Mouse (Mus musculus): ENCODE measurements at regions not wholly inside any gene's neighbourhood (a gene's known extent, or its start where the extent isn't known, plus 50 kb on each side); places are given as distances from the start of the nearest gene placed in this dataset.

GRCm38 (mm10) chr14:79856245-79856644 is 85.1 kb upstream of the Pcdh8 start:
- no peak for DNase-seq (ENCODE audit: low spot score)

DNA sequence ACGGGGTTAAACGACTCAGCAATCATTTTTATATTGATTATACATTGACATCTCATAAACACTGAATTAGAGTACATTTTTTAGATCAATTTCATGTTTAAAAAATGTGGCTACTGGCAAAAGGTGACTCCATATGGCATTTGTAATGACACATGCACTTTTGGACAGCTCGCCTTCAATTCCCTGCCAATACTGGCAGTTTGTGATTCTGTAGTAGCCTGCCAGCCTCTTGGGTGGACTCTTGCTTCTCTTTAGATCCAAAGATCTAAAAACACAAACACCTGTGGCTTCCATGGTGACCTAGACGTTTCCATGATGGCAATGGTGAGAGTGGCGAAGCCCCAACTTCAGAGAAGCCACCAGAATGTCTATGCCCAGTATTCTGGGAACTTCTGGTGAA is 83.1 kb upstream of the Pcdh8 start:
- DNase-seq (ENCODE audit: low spot score): no peak

DNA sequence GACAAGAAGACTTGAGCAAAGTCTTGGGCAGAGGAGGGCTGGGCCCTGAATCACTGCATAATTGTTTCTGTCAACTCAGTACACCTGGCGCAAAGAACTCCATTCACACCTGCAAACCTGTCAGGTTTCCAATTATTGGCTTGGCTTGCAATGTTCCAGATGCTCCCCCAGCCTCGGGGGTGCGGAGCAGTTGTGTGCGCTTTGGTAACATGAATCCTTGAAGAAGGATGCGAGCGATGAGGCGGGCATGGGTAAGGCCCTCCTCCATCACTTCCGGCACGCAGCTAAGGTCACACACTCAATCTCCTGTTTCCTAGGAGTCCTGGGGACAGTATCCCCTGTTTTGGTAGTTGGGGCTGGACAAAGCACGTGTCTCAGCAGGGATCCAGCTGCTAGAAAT is 81.6 kb upstream of the Pcdh8 start:
- no peak for DNase-seq (ENCODE audit: low spot score)

DNA sequence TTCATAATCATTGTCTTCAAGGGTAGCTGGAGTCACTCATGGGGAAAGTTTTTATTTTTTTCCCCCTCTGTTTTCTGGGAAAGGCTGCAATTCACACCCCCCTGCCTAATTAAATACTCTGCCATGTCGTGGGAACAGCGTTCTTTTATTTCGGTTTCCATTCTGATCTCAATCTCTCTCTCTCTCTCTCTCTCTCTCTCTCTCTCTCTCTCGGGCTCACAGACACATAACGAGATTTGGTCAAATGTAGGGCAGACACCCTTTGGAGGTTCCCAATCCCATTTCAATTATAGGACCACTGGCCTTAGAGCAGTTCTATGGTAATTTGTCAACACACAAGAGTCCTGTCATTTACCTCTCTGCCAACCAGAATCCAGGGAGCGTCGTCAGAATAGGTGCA is 80.7 kb upstream of the Pcdh8 start:
- DNase-seq (ENCODE audit: low spot score): no peak

DNA sequence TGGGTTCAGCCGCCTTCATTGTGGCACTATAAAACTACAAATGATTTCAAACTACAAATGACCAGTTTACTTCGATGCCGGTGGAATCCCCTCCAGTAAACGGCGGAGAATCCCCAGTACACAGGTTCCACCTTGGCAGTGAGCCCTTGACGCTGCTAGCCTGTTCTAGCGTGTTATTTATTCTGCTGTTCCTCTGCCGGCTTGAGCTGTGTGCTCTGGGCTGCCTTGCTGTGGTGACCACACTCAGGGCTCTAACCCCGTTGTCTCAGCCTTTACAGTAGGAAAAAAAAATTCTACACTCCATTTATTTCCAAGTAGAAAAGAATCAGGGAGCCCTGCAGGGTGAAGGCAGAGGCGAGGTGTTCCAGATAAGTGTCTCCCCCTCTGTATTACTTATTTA is 80.1 kb upstream of the Pcdh8 start:
- no peak for DNase-seq (ENCODE audit: low spot score)

DNA sequence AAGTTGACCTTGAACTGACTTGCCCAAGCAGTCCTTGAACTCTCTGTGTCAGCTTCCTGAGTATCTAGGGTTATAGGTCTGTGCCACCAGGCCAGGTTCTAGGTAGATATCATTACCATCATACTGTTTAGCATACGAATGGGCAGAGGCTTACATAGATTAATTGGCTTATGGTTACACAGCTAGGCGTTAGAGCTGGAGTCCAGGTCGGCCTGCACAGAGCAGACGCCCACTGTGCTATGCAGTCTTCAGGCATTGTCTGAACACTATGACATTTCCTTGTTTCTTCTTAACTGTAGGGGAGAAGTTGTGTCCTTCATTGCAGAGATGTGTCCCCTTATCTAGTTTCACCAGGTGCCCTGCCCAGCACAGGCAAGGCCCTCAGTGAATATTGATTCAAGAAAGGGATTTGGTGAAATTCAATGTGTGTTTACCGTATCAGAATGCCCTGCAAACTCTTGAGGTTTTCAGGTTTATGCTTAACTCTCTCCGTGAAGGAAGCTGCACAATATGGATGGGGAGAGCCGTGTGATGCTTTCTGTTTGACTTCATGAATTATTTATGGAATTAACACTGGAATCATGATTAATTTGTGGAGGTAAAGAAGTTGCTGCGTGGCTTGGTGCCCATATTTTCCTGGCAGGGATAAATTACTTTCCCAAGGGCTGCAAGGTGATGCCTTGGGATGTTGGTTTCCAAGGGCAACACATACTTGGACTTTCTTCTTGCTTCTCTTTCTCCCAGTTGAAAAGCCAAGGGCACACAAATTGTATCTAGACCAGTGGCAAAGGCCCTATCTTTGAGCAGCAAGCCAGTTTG is 78.7 kb upstream of the Pcdh8 start:
- no peak for DNase-seq (ENCODE audit: low spot score)

GRCm38 (mm10) chr14:79848116-79848515 is 77.0 kb upstream of the Pcdh8 start:
- no peak for DNase-seq (ENCODE audit: low spot score)

GRCm38 (mm10) chr14:79844306-79844705 is 73.2 kb upstream of the Pcdh8 start:
- DNase-seq (ENCODE audit: low spot score): no peak

GRCm38 (mm10) chr14:79843135-79843550 is 72.0 kb upstream of the Pcdh8 start:
- no peak for DNase-seq (ENCODE audit: low spot score)

GRCm38 (mm10) chr14:79842734-79843133 is 71.6 kb upstream of the Pcdh8 start:
- no peak for DNase-seq (ENCODE audit: low spot score)

GRCm38 (mm10) chr14:79837101-79837500 is 66.0 kb upstream of the Pcdh8 start:
- no peak for DNase-seq (ENCODE audit: low spot score)

DNA sequence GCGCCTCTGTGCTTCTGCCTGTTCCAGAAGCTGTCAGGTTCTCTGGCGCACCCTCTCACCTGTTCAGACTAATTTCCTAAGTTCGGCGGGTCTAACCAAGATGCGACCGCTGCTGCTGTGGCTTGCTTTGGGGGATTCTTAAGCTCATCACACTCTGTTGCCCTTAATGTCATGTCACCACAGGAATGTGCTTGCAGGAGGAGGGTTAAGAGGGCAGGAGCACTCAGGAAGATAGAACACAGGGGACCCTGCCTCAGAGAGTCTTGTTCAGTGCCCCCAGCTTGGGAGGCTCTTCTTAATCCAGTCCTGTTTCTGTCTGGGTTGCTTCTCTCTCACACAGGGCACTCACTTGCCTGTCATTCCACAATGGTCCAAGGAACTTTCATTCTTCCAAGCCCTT is 65.1 kb upstream of the Pcdh8 start:
- no peak for DNase-seq (ENCODE audit: low spot score)

DNA sequence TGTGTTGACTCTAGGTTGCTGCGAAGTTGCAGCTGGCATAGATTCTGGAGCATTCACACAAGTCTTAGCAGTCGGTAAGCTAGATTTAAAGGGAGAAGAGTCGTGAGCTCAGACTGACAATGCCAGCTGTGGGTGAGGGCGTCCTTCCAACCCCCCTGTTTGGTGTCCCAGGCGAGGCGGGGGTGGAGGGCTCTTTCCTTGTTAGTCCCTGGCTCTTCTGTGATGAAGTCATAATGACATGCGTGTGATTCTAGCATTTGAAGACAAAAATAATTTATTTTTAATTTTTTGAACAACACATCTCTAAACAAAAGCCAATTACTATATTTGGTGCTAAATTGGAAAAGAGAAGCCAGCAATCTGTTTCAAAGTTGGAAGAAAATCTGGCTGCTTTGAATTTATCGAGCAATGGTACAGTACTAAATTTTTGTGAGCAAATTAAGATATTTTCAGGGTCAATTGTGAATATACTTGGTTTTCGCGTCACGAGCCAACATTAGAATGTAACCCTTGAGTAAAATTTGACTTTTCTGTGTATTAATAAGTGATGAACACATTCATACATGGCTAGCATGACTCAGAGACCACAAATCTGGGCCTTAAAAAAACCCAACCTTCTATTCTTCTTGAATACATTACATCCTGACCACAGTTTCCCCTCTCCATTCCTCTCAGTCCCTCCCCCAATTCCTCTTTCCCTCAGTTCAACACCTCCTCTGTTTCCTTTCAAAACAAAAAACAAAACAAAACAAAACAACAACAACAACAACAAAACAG is 53.7 kb upstream of the Pcdh8 start:
- DNase-seq (ENCODE audit: low spot score): no peak

GRCm38 (mm10) chr14:79822453-79823117 is 51.5 kb upstream of the Pcdh8 start:
- DNase-seq (ENCODE audit: low spot score): no peak

DNA sequence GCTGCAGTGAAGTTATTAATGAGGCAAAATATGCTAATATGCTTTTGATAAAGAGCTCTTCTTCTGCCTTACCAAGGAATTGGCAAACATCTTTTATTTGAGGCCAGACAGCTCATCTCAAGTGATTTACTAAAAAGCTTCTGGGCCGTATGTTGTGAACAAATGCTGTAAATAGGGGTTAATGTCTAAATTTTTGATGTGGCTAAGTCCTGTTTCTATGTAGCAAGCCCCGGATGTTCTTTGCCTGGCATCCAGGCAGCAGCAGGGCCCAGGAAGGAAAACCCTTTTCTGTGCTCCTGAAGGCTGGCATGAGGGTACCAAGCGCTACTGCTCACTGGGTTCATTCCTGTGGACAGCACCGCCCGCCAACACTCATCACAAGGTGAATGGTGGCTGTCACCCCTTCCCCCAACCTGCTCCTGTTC is 50.9 kb upstream of the Pcdh8 start:
- no peak for DNase-seq (ENCODE audit: low spot score)

GRCm38 (mm10) chr14:79821352-79822010 is 50.4 kb upstream of the Pcdh8 start:
- no peak for DNase-seq (ENCODE audit: low spot score)

All from gastrocnemius, adult 18-20 months (tissue).